Mouse (Mus musculus) layer of hippocampus, adult 2 months (tissue): ENCODE results near the gene Naaa. TPM values are rescaled to one million over a fixed set of nuclear protein-coding genes. Genes with fewer than 3 reads are reported as not detected.
A peak's percentile ranks its signal among the peaks of the same experiment; 100 is the strongest.

ENCODE experiments used
- DNase-seq, 2 experiments: peaks; one replicate each; pipeline ENCODE4 v3.0.0; 2022; ENCODE audit warnings: low spot score in 2 of 2
- H3K27ac ChIP-seq: fragments of 200-600 bp; 2 replicates; pipeline ENCODE4 v1.8.1; 2022
- H3K4me3 ChIP-seq: fragments of 200-600 bp; 2 replicates; pipeline ENCODE4 v1.8.1; 2022; ENCODE audit warnings: mild to moderate bottlenecking
- CTCF ChIP-seq: fragments of 200-600 bp; conservative IDR thresholded peaks from 2 replicates; pipeline ENCODE4 v1.8.1; 2022; ENCODE audit warnings: antibody characterized with exemption, mild to moderate bottlenecking, moderate library complexity
- total RNA-seq, 2 experiments: library from RNA; stranded (reverse); gene quantifications; 2 replicates each; pipeline ENCODE4 v1.2.3; 2021

Naaa gene
- total RNA-seq, 2 experiments from 2014 or later, result 50.1 to 51.0 TPM

GRCm38 (mm10) chr5:92252031-92252430, 25.9 kb downstream of the Naaa start:
- no peak for DNase-seq
- H3K27ac ChIP-seq, result no peak overlapping the region
- H3K4me3 ChIP-seq, result no peak overlapping the region
- TF ChIP-seq CTCF, result no peak

- no peak for DNase-seq
- Histone ChIP-seq H3K4me3 (no peak overlapping the region), H3K27ac (no peak overlapping the region)
- TF ChIP-seq CTCF, result no peak
These were observed 29.4 kb downstream of the Naaa start for GRCm38 (mm10) chr5:92248614-92249013.

GRCm38 (mm10) chr5:92245483-92245882, 32.5 kb downstream of the Naaa start:
- DNase-seq, result no peak
- no peak for TF ChIP-seq CTCF
- Histone ChIP-seq H3K27ac (no peak overlapping the region), H3K4me3 (no peak overlapping the region)

- no peak for DNase-seq
- TF ChIP-seq CTCF, result no peak
- Histone ChIP-seq H3K27ac (no peak overlapping the region), H3K4me3 (no peak overlapping the region)
These were observed 33.1 kb downstream of the Naaa start for GRCm38 (mm10) chr5:92244900-92245299.

GRCm38 (mm10) chr5:92240769-92241168, 37.2 kb downstream of the Naaa start:
- DNase-seq, result peak; percentile 33 to 74
- no peak overlapping the region for H3K4me3 ChIP-seq
- TF ChIP-seq CTCF, result no peak
- H3K27ac ChIP-seq, result no peak overlapping the region

- DNase-seq, result peak; percentile 77
- Histone ChIP-seq H3K4me3 (peak overlapping the region; percentile 30; the same call in 1 of the 2 replicates), H3K27ac (no peak overlapping the region)
- peak; percentile 85 for TF ChIP-seq CTCF
These were observed 38.4 kb downstream of the Naaa start for GRCm38 (mm10) chr5:92239333-92240232.

GRCm38 (mm10) chr5:92234939-92235557, 42.9 kb downstream of the Naaa start:
- TF ChIP-seq CTCF, result no peak
- H3K27ac ChIP-seq, result no peak overlapping the region
- no peak for DNase-seq
- H3K4me3 ChIP-seq, result no peak overlapping the region

- no peak for DNase-seq
- no peak overlapping the region for H3K27ac ChIP-seq
- TF ChIP-seq CTCF, result no peak
- no peak overlapping the region for H3K4me3 ChIP-seq
These were observed 44.6 kb downstream of the Naaa start for GRCm38 (mm10) chr5:92233366-92233765.

- Histone ChIP-seq H3K4me3 (no peak overlapping the region), H3K27ac (no peak overlapping the region)
- DNase-seq, result no peak
- no peak for TF ChIP-seq CTCF
These were observed 46.1 kb downstream of the Naaa start for GRCm38 (mm10) chr5:92231836-92232235.

- no peak for TF ChIP-seq CTCF
- no peak for DNase-seq
- Histone ChIP-seq H3K27ac (no peak overlapping the region), H3K4me3 (no peak overlapping the region)
These were observed 47.7 kb downstream of the Naaa start for GRCm38 (mm10) chr5:92230306-92230705.

- DNase-seq, result no peak
- Histone ChIP-seq H3K4me3 (no peak overlapping the region), H3K27ac (no peak overlapping the region)
- no peak for TF ChIP-seq CTCF
These were observed 48.5 kb downstream of the Naaa start for GRCm38 (mm10) chr5:92229514-92229913.

- TF ChIP-seq CTCF, result no peak
- Histone ChIP-seq H3K4me3 (no peak overlapping the region), H3K27ac (no peak overlapping the region)
- DNase-seq, result no peak
These were observed 49.2 kb downstream of the Naaa start for GRCm38 (mm10) chr5:92228776-92229175.

- no peak overlapping the region for H3K4me3 ChIP-seq
- TF ChIP-seq CTCF, result no peak
- H3K27ac ChIP-seq, result no peak overlapping the region
- DNase-seq, result no peak
These were observed 50.2 kb downstream of the Naaa start for GRCm38 (mm10) chr5:92227782-92228181.

GRCm38 (mm10) chr5:92220287-92220902, 57.6 kb downstream of the Naaa start:
- no peak for TF ChIP-seq CTCF
- DNase-seq, result no peak
- Histone ChIP-seq H3K4me3 (no peak overlapping the region), H3K27ac (no peak overlapping the region)
